Mouse (Mus musculus) forebrain, postnatal 0 days (tissue): ENCODE measurements around the gene 4930550C14Rik. TPM values are rescaled to one million over a fixed set of nuclear protein-coding genes. Genes with fewer than 3 reads are reported as not detected.

Source experiments
- ATAC-seq: fragments of 200-750 bp; cut with Nextera tagmentation; 2 replicates; pipeline ENCODE4 v1.8.0; 2017; ENCODE audit warnings: mild to moderate bottlenecking, moderate library complexity
- DNase-seq: peaks from one replicate; pipeline ENCODE4 v3.0.0-alpha.2; 2015
- H3K27ac ChIP-seq: fragments of 300-500 bp; sonication (generic); 2 replicates; pipeline ENCODE4 v1.5.1; 2014; ENCODE audit warnings: low read depth, mild to moderate bottlenecking, antibody characterized with exemption, low read length, moderate library complexity, mixed read lengths
- H3K27me3 ChIP-seq: fragments of 300-500 bp; sonication (generic); 2 replicates; pipeline ENCODE4 v1.6.1; 2014; ENCODE audit warnings: mild to moderate bottlenecking, low read length, mixed read lengths; ENCODE audit not compliant: insufficient read depth
- H3K36me3 ChIP-seq: fragments of 300-500 bp; sonication (generic); 2 replicates; pipeline ENCODE4 v1.6.1; 2014; ENCODE audit warnings: mild to moderate bottlenecking, moderate library complexity; ENCODE audit not compliant: insufficient read depth
- H3K4me1 ChIP-seq: fragments of 300-500 bp; sonication (generic); 2 replicates; pipeline ENCODE4 v1.6.1; 2014; ENCODE audit warnings: antibody characterized with exemption; ENCODE audit not compliant: insufficient read depth
- H3K4me2 ChIP-seq: fragments of 300-500 bp; sonication (generic); 2 replicates; pipeline ENCODE4 v1.6.1; 2014; ENCODE audit warnings: low read depth, mild to moderate bottlenecking, moderate library complexity
- H3K4me3 ChIP-seq: fragments of 300-500 bp; sonication (generic); 2 replicates; pipeline ENCODE4 v1.5.1; 2014; ENCODE audit warnings: low read depth, low read length, mixed read lengths
- H3K9ac ChIP-seq: fragments of 300-500 bp; sonication (generic); 2 replicates; pipeline ENCODE4 v1.6.1; 2014; ENCODE audit warnings: mild to moderate bottlenecking
- H3K9me3 ChIP-seq: fragments of 300-500 bp; sonication (generic); 2 replicates; pipeline ENCODE4 v1.6.1; 2016; ENCODE audit warnings: low read length
- CTCF ChIP-seq: sonication (generic); IDR thresholded peaks from 2 replicates; pipeline ENCODE4 v1.5.1; 2016; ENCODE audit warnings: antibody characterized with exemption, control low read depth, low read depth
- WGBS: fragments of 180-500 bp; shearing (Covaris S2); extraction: QIAGEN DNeasy Blood & Tissue Kit; methylation state at CpG from one replicate; pipeline ENCODE4 v1.1.7; 2014; 5-methylcytosine and 5-hydroxymethylcytosine counted together
- polyA plus RNA-seq: library from polyadenylated mRNA; unstranded; fragments of >200 nt; fragmentation: Nextera tagmentation; extraction: Ambion mirVana; gene quantifications from 2 replicates; pipeline ENCODE4 v1.2.1, GENCODE M21; 2015
- total RNA-seq: library from RNA; depleted of rRNA; stranded (reverse); fragments of >200 nt; gene quantifications from 2 replicates; pipeline ENCODE4 v1.2.3, GENCODE M21; 2014; rRNA removed

The 4930550C14Rik gene
- total RNA-seq (0.38 and 0.62 TPM in 2 replicates), polyA plus RNA-seq (0.21 and 0.54 TPM in 2 replicates)

GRCm38 (mm10) chr9:53402291-53402711 is at the start of gene 4930550C14Rik:
TSS of gene 4930550C14Rik (plus strand) at chr9:53402325.
- Histone ChIP-seq H3K4me1 (peaks cover 8% of the 10 kb centered on the region; the same call in 1 of the 2 replicates), H3K27me3 (no peaks in the 10 kb centered on the region), H3K4me2 (peak within 1 kb of the TSS; percentile 29), H3K9me3 (no peaks in the 10 kb centered on the region), H3K4me3 (no peak within 1 kb of the TSS), H3K36me3 (no peaks in the 10 kb centered on the region), H3K9ac (no peak within 1 kb of the TSS), H3K27ac (no peak within 1 kb of the TSS)
- DNase-seq (peak; percentile 43), ATAC-seq (no peak)
- TF ChIP-seq CTCF, result no peak
- WGBS, result 13% methylated on average over 11 of the region's 11 CpGs

GRCm38 (mm10) chr9:53353161-53353560 is 49.0 kb upstream of the 4930550C14Rik start:
- Histone ChIP-seq H3K9ac (no peak overlapping the region), H3K27me3 (no peaks in the 10 kb centered on the region), H3K9me3 (0 out of 2 replicates have a peak, but pooled peaks cover 5% of the 10 kb centered on the region), H3K4me3 (no peak overlapping the region), H3K4me1 (no peaks in the 10 kb centered on the region), H3K27ac (no peak overlapping the region), H3K4me2 (no peak overlapping the region), H3K36me3 (no peaks in the 10 kb centered on the region)
- DNase-seq (no peak), ATAC-seq (no peak)
- WGBS, result 88% methylated on average over 5 of the region's 5 CpGs
- no peak for TF ChIP-seq CTCF

GRCm38 (mm10) chr9:53356219-53357155 is 45.6 kb upstream of the 4930550C14Rik start:
- Histone ChIP-seq H3K4me1 (no peaks in the 10 kb centered on the region), H3K27me3 (no peaks in the 10 kb centered on the region), H3K9ac (no peak overlapping the region), H3K27ac (no peak overlapping the region), H3K9me3 (no peaks in the 10 kb centered on the region), H3K4me3 (no peak overlapping the region), H3K4me2 (no peak overlapping the region), H3K36me3 (no peaks in the 10 kb centered on the region)
- ATAC-seq (no peak), DNase-seq (no peak)
- 78% methylated on average over 14 of the region's 14 CpGs for WGBS
- no peak for TF ChIP-seq CTCF

- H3K27ac ChIP-seq, result no peak overlapping the region
- H3K4me3 ChIP-seq, result no peak overlapping the region
- no peak for ATAC-seq
- H3K9me3 ChIP-seq, result no peaks in the 10 kb centered on the region
- no peaks in the 10 kb centered on the region for H3K4me1 ChIP-seq
- no peak for TF ChIP-seq CTCF
- WGBS, result 73% methylated on average over 3 of the region's 3 CpGs
- no peak for DNase-seq
- H3K4me2 ChIP-seq, result no peak overlapping the region
- H3K9ac ChIP-seq, result no peak overlapping the region
- H3K27me3 ChIP-seq, result no peaks in the 10 kb centered on the region
- H3K36me3 ChIP-seq, result no peaks in the 10 kb centered on the region
Observed at GRCm38 (mm10) chr9:53371339-53371738, 30.8 kb upstream of the 4930550C14Rik start.

GRCm38 (mm10) chr9:53375907-53376306 is 26.2 kb upstream of the 4930550C14Rik start:
- TF ChIP-seq CTCF, result no peak

GRCm38 (mm10) chr9:53376820-53377219 is 25.3 kb upstream of the 4930550C14Rik start:
- no peak for DNase-seq
- H3K36me3 ChIP-seq, result no peaks in the 10 kb centered on the region
- no peaks in the 10 kb centered on the region for H3K9me3 ChIP-seq
- 88% methylated on average over 13 of the region's 13 CpGs for WGBS
- H3K4me1 ChIP-seq, result no peaks in the 10 kb centered on the region
- no peak overlapping the region for H3K4me3 ChIP-seq
- H3K27me3 ChIP-seq, result no peaks in the 10 kb centered on the region
- no peak overlapping the region for H3K4me2 ChIP-seq
- H3K9ac ChIP-seq, result no peak overlapping the region
- no peak overlapping the region for H3K27ac ChIP-seq
- peak; percentile 26; the same call in 1 of the 2 replicates for TF ChIP-seq CTCF
- ATAC-seq, result no peak

More at GRCm38 (mm10) chr9:53375907-53376306, 26.2 kb upstream of the 4930550C14Rik start:
- no peak overlapping the region for H3K4me3 ChIP-seq
- H3K9ac ChIP-seq, result no peak overlapping the region
- H3K27ac ChIP-seq, result no peak overlapping the region
- ATAC-seq, result no peak
- H3K36me3 ChIP-seq, result no peaks in the 10 kb centered on the region
- no peak for DNase-seq
- no peak overlapping the region for H3K4me2 ChIP-seq
- 80% methylated on average over 4 of the region's 4 CpGs for WGBS
- H3K27me3 ChIP-seq, result no peaks in the 10 kb centered on the region
- no peaks in the 10 kb centered on the region for H3K9me3 ChIP-seq
- no peaks in the 10 kb centered on the region for H3K4me1 ChIP-seq

GRCm38 (mm10) chr9:53377597-53377996 is 24.5 kb upstream of the 4930550C14Rik start:
- H3K4me2 ChIP-seq, result no peak overlapping the region
- no peak overlapping the region for H3K4me3 ChIP-seq
- H3K27me3 ChIP-seq, result no peaks in the 10 kb centered on the region
- no peaks in the 10 kb centered on the region for H3K9me3 ChIP-seq
- no peak for TF ChIP-seq CTCF
- DNase-seq (no peak), ATAC-seq (no peak)
- H3K4me1 ChIP-seq, result no peaks in the 10 kb centered on the region
- H3K9ac ChIP-seq, result no peak overlapping the region
- 59% methylated on average over 5 of the region's 5 CpGs for WGBS
- H3K36me3 ChIP-seq, result no peaks in the 10 kb centered on the region
- no peak overlapping the region for H3K27ac ChIP-seq
